Mouse (Mus musculus): ENCODE measurements around the gene Tmigd3.

DNA sequence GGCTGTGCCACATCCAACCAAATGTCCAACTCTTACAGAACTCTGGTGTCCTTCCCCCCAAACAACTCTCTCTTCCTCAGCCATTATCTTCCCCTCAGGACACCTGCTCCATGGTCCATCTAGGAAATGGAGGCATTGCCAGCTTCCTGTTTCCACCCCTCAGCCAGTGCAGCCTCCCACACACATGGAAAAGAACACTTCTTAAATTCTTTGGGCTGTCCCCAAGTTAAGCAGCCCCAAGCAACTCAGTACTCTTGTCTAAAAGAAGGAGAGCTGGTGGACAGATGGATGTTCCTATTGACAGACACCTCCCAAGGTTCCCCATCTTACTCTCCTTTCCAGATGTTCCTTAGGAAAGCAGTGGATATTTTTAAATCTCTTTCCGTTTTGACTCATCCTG lies 6.6 kb upstream of the Tmigd3 start:
- no peak for TF ChIP-seq POU5F1 (IDR thresholded peaks at IDR 0.05; ENCODE audit: borderline replicate concordance, low read length)
- TF ChIP-seq CTCF (conservative IDR thresholded peaks at IDR 0.05; ENCODE audit: low read length), result no peak
